Mouse (Mus musculus): ENCODE results near the gene Tmem179. TPM values are rescaled to one million over a fixed set of nuclear protein-coding genes. Genes with fewer than 3 reads are reported as not detected.
A peak's percentile ranks its signal among the peaks of the same experiment; 100 is the strongest.

Tmem179 gene
- polyA plus RNA-seq, 1 experiment from 2014 or later = 2.1 TPM

DNA sequence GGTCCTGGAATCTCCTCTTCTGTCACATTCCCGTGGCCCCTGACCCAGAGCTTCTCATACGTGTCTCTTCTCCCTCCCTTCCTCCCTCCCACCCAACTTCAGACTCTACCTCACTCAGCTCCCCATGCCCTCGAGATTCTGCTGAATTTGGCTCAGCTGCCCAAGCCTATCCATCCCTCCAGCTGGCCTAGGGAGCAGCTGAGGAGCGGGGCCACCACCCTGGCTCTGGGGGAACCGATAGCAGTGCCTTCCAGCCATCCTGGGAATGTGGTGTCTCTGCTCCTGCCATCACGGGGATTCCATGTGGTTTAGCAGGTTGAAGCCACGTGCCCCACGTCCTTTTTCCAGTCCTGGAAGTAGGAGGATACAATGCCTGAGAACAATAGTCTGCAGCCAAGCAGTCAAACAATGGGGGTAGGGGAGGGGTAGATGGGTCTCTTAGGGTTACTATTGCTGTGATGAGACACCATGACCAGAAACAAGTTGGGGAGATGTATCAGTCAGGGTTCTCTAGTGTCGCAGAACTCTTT lies 40.0 kb upstream of the Tmem179 start:
- Histone ChIP-seq H3K4me1 (ENCODE audit: control insufficient read depth, insufficient read depth, low read length) (0 out of 2 replicates have a peak, but pooled peaks cover 7% of the 10 kb centered on the region), H3K27me3 (ENCODE audit: control insufficient read depth, insufficient read depth, low read length) (no peaks in the 10 kb centered on the region), H3K4me2 (replicated peaks; ENCODE audit: low read depth, low read length) (no peak overlapping the region), H3K9me3 (ENCODE audit: control insufficient read depth, low read depth, low read length) (no peaks in the 10 kb centered on the region), H3K4me3 (ENCODE audit: low read depth, low read length) (no peak overlapping the region), H3K9ac (replicated peaks; ENCODE audit: low read depth, low read length) (no peak overlapping the region), H3K36me3 (ENCODE audit: control insufficient read depth, insufficient read depth, low read length) (no peaks in the 10 kb centered on the region), H3K27ac (ENCODE audit: low read length) (no peak overlapping the region)
- no peak for ATAC-seq (ENCODE audit: insufficient number of reproducible peaks, insufficient read depth, low FRiP score, low read depth)
- WGBS = 71% methylated on average over 9 of the region's 9 CpGs

- Histone ChIP-seq H3K4me2 (replicated peaks; ENCODE audit: low read depth, low read length) (no peak overlapping the region), H3K9ac (replicated peaks; ENCODE audit: low read depth, low read length) (no peak overlapping the region), H3K36me3 (ENCODE audit: control insufficient read depth, insufficient read depth, low read length) (no peaks in the 10 kb centered on the region), H3K4me1 (ENCODE audit: control insufficient read depth, insufficient read depth, low read length) (0 out of 2 replicates have a peak, but pooled peaks cover 7% of the 10 kb centered on the region), H3K9me3 (ENCODE audit: control insufficient read depth, low read depth, low read length) (no peaks in the 10 kb centered on the region), H3K27me3 (ENCODE audit: control insufficient read depth, insufficient read depth, low read length) (no peaks in the 10 kb centered on the region), H3K27ac (ENCODE audit: low read length) (no peak overlapping the region), H3K4me3 (ENCODE audit: low read depth, low read length) (no peak overlapping the region)
- 34% methylated on average over 12 of the region's 12 CpGs for WGBS
- ATAC-seq (ENCODE audit: insufficient number of reproducible peaks, insufficient read depth, low FRiP score, low read depth) = no peak; the same call in 1 of the 2 replicates
Observed at GRCm38 (mm10) chr12:112554900-112555299, 38.4 kb upstream of the Tmem179 start.

DNA sequence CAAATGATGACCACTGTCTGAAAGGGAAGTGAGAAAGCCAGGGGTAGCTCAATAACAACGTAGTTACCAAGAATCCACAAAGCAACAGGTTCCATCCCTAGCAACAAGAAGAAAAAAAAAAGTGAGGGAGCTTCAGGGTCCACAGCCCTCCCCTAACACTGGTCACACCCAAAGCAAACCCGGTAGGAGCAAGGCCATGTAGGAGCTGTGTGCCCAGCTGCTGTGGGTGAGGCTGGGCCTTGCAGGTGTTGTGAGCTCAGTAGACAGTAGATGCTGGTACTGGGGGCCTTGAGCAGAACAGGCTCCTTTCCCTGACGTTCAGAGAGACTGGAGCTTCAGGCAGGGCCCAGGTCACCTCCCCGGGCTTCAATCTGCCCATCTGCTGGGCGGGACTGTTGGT lies 36.0 kb upstream of the Tmem179 start:
- ATAC-seq (ENCODE audit: insufficient number of reproducible peaks, insufficient read depth, low FRiP score, low read depth) = peak; percentile 25; the same call in 1 of the 2 replicates
- Histone ChIP-seq H3K4me1 (ENCODE audit: control insufficient read depth, insufficient read depth, low read length) (0 out of 2 replicates have a peak, but pooled peaks cover 7% of the 10 kb centered on the region), H3K9ac (replicated peaks; ENCODE audit: low read depth, low read length) (no peak overlapping the region), H3K4me2 (replicated peaks; ENCODE audit: low read depth, low read length) (no peak overlapping the region), H3K27me3 (ENCODE audit: control insufficient read depth, insufficient read depth, low read length) (no peaks in the 10 kb centered on the region), H3K27ac (ENCODE audit: low read length) (no peak overlapping the region), H3K9me3 (ENCODE audit: control insufficient read depth, low read depth, low read length) (no peaks in the 10 kb centered on the region), H3K4me3 (ENCODE audit: low read depth, low read length) (no peak overlapping the region), H3K36me3 (ENCODE audit: control insufficient read depth, insufficient read depth, low read length) (no peaks in the 10 kb centered on the region)
- WGBS = 54% methylated on average over 5 of the region's 5 CpGs

GRCm38 (mm10) chr12:112551861-112552375 lies 35.4 kb upstream of the Tmem179 start:
- 9% methylated on average over 13 of the region's 13 CpGs for WGBS
- Histone ChIP-seq H3K27ac (ENCODE audit: low read length) (no peak overlapping the region), H3K4me3 (ENCODE audit: low read depth, low read length) (no peak overlapping the region), H3K9me3 (ENCODE audit: control insufficient read depth, low read depth, low read length) (no peaks in the 10 kb centered on the region), H3K4me1 (ENCODE audit: control insufficient read depth, insufficient read depth, low read length) (0 out of 2 replicates have a peak, but pooled peaks cover 7% of the 10 kb centered on the region), H3K27me3 (ENCODE audit: control insufficient read depth, insufficient read depth, low read length) (no peaks in the 10 kb centered on the region), H3K4me2 (replicated peaks; ENCODE audit: low read depth, low read length) (no peak overlapping the region), H3K36me3 (ENCODE audit: control insufficient read depth, insufficient read depth, low read length) (no peaks in the 10 kb centered on the region), H3K9ac (replicated peaks; ENCODE audit: low read depth, low read length) (no peak overlapping the region)
- peak; percentile 43; the same call in 1 of the 2 replicates for ATAC-seq (ENCODE audit: insufficient number of reproducible peaks, insufficient read depth, low FRiP score, low read depth)

DNA sequence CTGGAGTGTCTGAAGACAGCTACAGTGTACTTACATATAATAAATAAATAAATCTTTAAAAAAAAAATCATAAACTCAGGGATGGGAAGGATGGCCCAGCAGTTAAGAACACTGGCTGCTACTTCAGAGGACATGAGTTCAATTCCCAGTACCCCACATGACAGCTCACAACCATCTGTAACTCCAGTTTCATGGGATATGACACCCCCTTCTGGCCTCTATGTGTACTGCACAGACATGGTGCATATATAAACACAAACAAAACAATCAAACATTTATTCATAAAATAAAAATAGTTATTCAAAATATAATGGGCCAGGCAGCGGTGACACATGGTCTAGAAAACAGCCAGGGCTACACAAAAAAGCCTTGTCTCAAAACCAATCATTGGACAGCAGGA lies 32.7 kb upstream of the Tmem179 start:
- H3K4me1 ChIP-seq (ENCODE audit: control insufficient read depth, insufficient read depth, low read length) = 0 out of 2 replicates have a peak, but pooled peaks cover 7% of the 10 kb centered on the region
- H3K27me3 ChIP-seq (ENCODE audit: control insufficient read depth, insufficient read depth, low read length) = no peaks in the 10 kb centered on the region
- H3K27ac ChIP-seq (ENCODE audit: low read length) = no peak overlapping the region
- no peak overlapping the region for H3K4me2 ChIP-seq (replicated peaks; ENCODE audit: low read depth, low read length)
- no peak overlapping the region for H3K9ac ChIP-seq (replicated peaks; ENCODE audit: low read depth, low read length)
- H3K36me3 ChIP-seq (ENCODE audit: control insufficient read depth, insufficient read depth, low read length) = no peaks in the 10 kb centered on the region
- WGBS = 97% methylated on average over 1 of the region's 1 CpGs
- H3K9me3 ChIP-seq (ENCODE audit: control insufficient read depth, low read depth, low read length) = no peaks in the 10 kb centered on the region
- no peak overlapping the region for H3K4me3 ChIP-seq (ENCODE audit: low read depth, low read length)
- ATAC-seq (ENCODE audit: insufficient number of reproducible peaks, insufficient read depth, low FRiP score, low read depth) = no peak

DNA sequence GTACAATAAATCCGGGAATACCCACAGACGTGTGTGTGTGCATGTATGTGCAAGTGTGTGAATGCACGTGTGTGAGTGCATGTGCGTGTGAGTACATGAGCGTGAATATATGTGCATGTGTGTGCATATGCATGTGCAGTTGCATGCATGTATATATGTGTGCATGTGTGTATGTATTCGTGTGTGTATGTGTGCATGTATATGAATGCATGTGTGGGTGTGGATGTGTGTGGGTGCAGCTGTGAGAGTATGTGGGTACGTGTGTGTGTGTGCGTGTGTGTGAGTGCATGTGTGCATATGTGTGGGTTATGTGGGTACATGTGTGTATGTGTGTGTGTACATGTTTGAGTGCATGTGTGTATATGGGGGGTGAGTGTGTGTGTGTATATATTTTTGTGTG lies 29.6 kb upstream of the Tmem179 start:
- no peak overlapping the region for H3K27ac ChIP-seq (ENCODE audit: low read length)
- no peaks in the 10 kb centered on the region for H3K27me3 ChIP-seq (ENCODE audit: control insufficient read depth, insufficient read depth, low read length)
- H3K4me2 ChIP-seq (replicated peaks; ENCODE audit: low read depth, low read length) = no peak overlapping the region
- H3K9me3 ChIP-seq (ENCODE audit: control insufficient read depth, low read depth, low read length) = no peaks in the 10 kb centered on the region
- H3K36me3 ChIP-seq (ENCODE audit: control insufficient read depth, insufficient read depth, low read length) = no peaks in the 10 kb centered on the region
- 91% methylated on average over 8 of the region's 8 CpGs for WGBS
- H3K9ac ChIP-seq (replicated peaks; ENCODE audit: low read depth, low read length) = no peak overlapping the region
- H3K4me1 ChIP-seq (ENCODE audit: control insufficient read depth, insufficient read depth, low read length) = no peaks in the 10 kb centered on the region
- ATAC-seq (ENCODE audit: insufficient number of reproducible peaks, insufficient read depth, low FRiP score, low read depth) = no peak
- H3K4me3 ChIP-seq (ENCODE audit: low read depth, low read length) = no peak overlapping the region

DNA sequence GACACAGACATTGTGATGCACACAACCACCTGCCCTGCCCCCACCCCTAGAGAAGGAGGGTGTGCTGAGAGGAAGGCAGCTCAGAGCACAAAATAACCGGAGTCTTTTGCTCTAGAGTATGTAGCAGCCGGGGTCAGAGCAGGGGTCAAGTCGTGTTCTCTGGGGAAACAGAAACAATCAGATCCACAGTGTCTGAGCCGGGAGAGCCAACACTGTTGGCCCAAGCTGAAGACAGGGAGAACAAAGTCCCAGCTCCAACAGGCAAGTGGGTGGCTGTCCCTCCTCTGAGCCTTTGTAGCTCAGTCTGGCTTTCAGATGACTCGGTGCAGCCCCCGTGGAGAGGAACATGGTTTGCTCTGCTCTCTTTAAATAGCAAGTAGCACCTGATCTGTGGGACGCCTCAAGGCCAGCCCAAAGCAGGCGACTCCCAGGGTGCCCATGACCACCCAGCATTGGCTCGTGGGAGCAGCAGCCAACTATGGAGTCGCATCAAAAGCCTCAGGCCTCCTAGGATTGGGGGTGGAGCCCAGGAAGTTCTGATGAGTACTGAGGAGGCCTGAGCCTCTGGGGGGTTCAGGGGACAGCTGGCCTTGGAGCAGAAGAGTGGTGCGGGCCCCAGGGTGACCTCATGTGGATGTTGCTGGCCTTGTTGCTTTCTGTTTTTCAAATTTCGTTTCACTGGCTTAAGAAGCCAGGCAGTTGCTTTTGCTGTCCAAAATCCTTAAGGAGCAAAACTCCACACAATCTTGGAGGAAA lies 28.6 kb upstream of the Tmem179 start:
- Histone ChIP-seq H3K27ac (ENCODE audit: low read length) (no peak overlapping the region), H3K9ac (replicated peaks; ENCODE audit: low read depth, low read length) (no peak overlapping the region), H3K4me1 (ENCODE audit: control insufficient read depth, insufficient read depth, low read length) (no peaks in the 10 kb centered on the region), H3K9me3 (ENCODE audit: control insufficient read depth, low read depth, low read length) (no peaks in the 10 kb centered on the region), H3K27me3 (ENCODE audit: control insufficient read depth, insufficient read depth, low read length) (no peaks in the 10 kb centered on the region), H3K4me3 (ENCODE audit: low read depth, low read length) (no peak overlapping the region), H3K4me2 (replicated peaks; ENCODE audit: low read depth, low read length) (no peak overlapping the region), H3K36me3 (ENCODE audit: control insufficient read depth, insufficient read depth, low read length) (no peaks in the 10 kb centered on the region)
- 38% methylated on average over 12 of the region's 12 CpGs for WGBS
- no peak for ATAC-seq (ENCODE audit: insufficient number of reproducible peaks, insufficient read depth, low FRiP score, low read depth)

- Histone ChIP-seq H3K4me3 (ENCODE audit: low read depth, low read length) (no peak overlapping the region), H3K4me2 (replicated peaks; ENCODE audit: low read depth, low read length) (no peak overlapping the region), H3K9me3 (ENCODE audit: control insufficient read depth, low read depth, low read length) (no peaks in the 10 kb centered on the region), H3K36me3 (ENCODE audit: control insufficient read depth, insufficient read depth, low read length) (no peaks in the 10 kb centered on the region), H3K27me3 (ENCODE audit: control insufficient read depth, insufficient read depth, low read length) (no peaks in the 10 kb centered on the region), H3K9ac (replicated peaks; ENCODE audit: low read depth, low read length) (no peak overlapping the region), H3K27ac (ENCODE audit: low read length) (no peak overlapping the region), H3K4me1 (ENCODE audit: control insufficient read depth, insufficient read depth, low read length) (no peaks in the 10 kb centered on the region)
- WGBS = 55% methylated on average over 9 of the region's 9 CpGs
- ATAC-seq (ENCODE audit: insufficient number of reproducible peaks, insufficient read depth, low FRiP score, low read depth) = no peak
Observed at GRCm38 (mm10) chr12:112543941-112544340, 27.4 kb upstream of the Tmem179 start.

Data from stomach, embryonic 14.5 days (tissue).